Mouse (Mus musculus) left cerebral cortex, postnatal 36 days (tissue): ENCODE measurements at regions not wholly inside any gene's neighbourhood (a gene's known extent, or its start where the extent isn't known, plus 50 kb on each side); places are given as distances from the start of the nearest gene placed in this dataset.

ENCODE experiments used
- DNase-seq, 2 experiments: peaks; one replicate each; pipeline ENCODE4 v3.0.0; 2021 to 2022; ENCODE audit warnings: low spot score in 2 of 2, mixed read lengths in 1 of 2
- intact Hi-C: fragments of 180-260 bp; cut with DNase I; formaldehyde crosslinking; loops from one replicate; pipeline ENCODE4 v1.15.1; 2025

GRCm38 (mm10) chr2:106256012-106256411 lies 252.7 kb upstream of the Dnajc24 start:
- intact Hi-C loops: no loop called here
- DNase-seq: no peak

GRCm38 (mm10) chr2:106234358-106234757 lies 231.0 kb upstream of the Dnajc24 start:
- intact Hi-C loops: no loop called here
- DNase-seq: no peak

GRCm38 (mm10) chr2:106231136-106231535 lies 227.8 kb upstream of the Dnajc24 start:
- DNase-seq: no peak
- intact Hi-C loops: no loop called here

GRCm38 (mm10) chr2:106230021-106230420 lies 226.7 kb upstream of the Dnajc24 start:
- DNase-seq: no peak
- intact Hi-C loops: no loop called here

GRCm38 (mm10) chr2:106228249-106228648 lies 224.9 kb upstream of the Dnajc24 start:
- no peak for DNase-seq
- intact Hi-C loops: no loop called here

GRCm38 (mm10) chr2:106216169-106216568 lies 212.8 kb upstream of the Dnajc24 start:
- no peak for DNase-seq
- intact Hi-C loops: no loop called here

- intact Hi-C loops: no loop called here
- DNase-seq: no peak
Measured at GRCm38 (mm10) chr2:106213740-106214139, 210.4 kb upstream of the Dnajc24 start.

- DNase-seq: no peak
- intact Hi-C loops: no loop called here
Measured at GRCm38 (mm10) chr2:106210773-106211172, 207.4 kb upstream of the Dnajc24 start.

- intact Hi-C loops: no loop called here
- no peak for DNase-seq
Measured at GRCm38 (mm10) chr2:106208767-106209250, 205.5 kb upstream of the Dnajc24 start.

GRCm38 (mm10) chr2:106200130-106200529 lies 196.8 kb upstream of the Dnajc24 start:
- intact Hi-C loops: no loop called here
- no peak for DNase-seq

- intact Hi-C loops: loop anchor here (10.0 kb wide), 2 partner anchors 110 to 860 kb away; no protein-coding TSS in a partner anchor
- DNase-seq: no peak
Measured at GRCm38 (mm10) chr2:106195170-106195569, 191.8 kb upstream of the Dnajc24 start.

GRCm38 (mm10) chr2:106194369-106195023 lies 191.1 kb upstream of the Dnajc24 start:
- DNase-seq: peak; percentile 61 to 69
- intact Hi-C loops: loop anchor here (5.0 to 10.0 kb wide), 3 partner anchors 110 to 860 kb away; no protein-coding TSS in a partner anchor

- intact Hi-C loops: loop anchor here (5.0 to 10.0 kb wide), 3 partner anchors 109 to 859 kb away; no protein-coding TSS in a partner anchor
- DNase-seq: no peak
Measured at GRCm38 (mm10) chr2:106193889-106194347, 190.6 kb upstream of the Dnajc24 start.

- no peak for DNase-seq
- intact Hi-C loops: loop anchor here (5.0 to 10.0 kb wide), 3 partner anchors 106 to 856 kb away; no protein-coding TSS in a partner anchor
Measured at GRCm38 (mm10) chr2:106190579-106191322, 187.4 kb upstream of the Dnajc24 start.

- DNase-seq: no peak
- intact Hi-C loops: no loop called here
Measured at GRCm38 (mm10) chr2:106183651-106184050, 180.3 kb upstream of the Dnajc24 start.

- intact Hi-C loops: no loop called here
- DNase-seq: no peak
Measured at GRCm38 (mm10) chr2:106182051-106182450, 178.7 kb upstream of the Dnajc24 start.

- DNase-seq: no peak
- intact Hi-C loops: no loop called here
Measured at GRCm38 (mm10) chr2:106162681-106163080, 159.3 kb upstream of the Dnajc24 start.

GRCm38 (mm10) chr2:106161877-106162276 lies 158.5 kb upstream of the Dnajc24 start:
- intact Hi-C loops: no loop called here
- no peak for DNase-seq

- intact Hi-C loops: no loop called here
- no peak for DNase-seq
Measured at GRCm38 (mm10) chr2:106149701-106150100, 146.4 kb upstream of the Dnajc24 start.

GRCm38 (mm10) chr2:106140931-106141330 lies 137.6 kb upstream of the Dnajc24 start:
- intact Hi-C loops: no loop called here
- no peak for DNase-seq

- DNase-seq: no peak
- intact Hi-C loops: no loop called here
Measured at GRCm38 (mm10) chr2:106101002-106101401, 97.7 kb upstream of the Dnajc24 start.
